Mouse (Mus musculus) stomach, postnatal 0 days (tissue): ENCODE results near the gene Fam189a1.

Source experiments
- CTCF ChIP-seq: IDR thresholded peaks from 2 replicates; pipeline ENCODE4 v1.5.1; 2016; ENCODE audit warnings: antibody characterized with exemption, low read depth, mild to moderate bottlenecking, moderate library complexity
- EP300 ChIP-seq: optimal IDR thresholded peaks from 2 replicates; pipeline ENCODE3; 2016; ENCODE audit warnings: antibody characterized with exemption

GRCm38 (mm10) chr7:64821081-64821480, 335.3 kb downstream of the Fam189a1 start:
- TF ChIP-seq EP300 (no peak), CTCF (no peak)
